In the genomic region with DNA sequence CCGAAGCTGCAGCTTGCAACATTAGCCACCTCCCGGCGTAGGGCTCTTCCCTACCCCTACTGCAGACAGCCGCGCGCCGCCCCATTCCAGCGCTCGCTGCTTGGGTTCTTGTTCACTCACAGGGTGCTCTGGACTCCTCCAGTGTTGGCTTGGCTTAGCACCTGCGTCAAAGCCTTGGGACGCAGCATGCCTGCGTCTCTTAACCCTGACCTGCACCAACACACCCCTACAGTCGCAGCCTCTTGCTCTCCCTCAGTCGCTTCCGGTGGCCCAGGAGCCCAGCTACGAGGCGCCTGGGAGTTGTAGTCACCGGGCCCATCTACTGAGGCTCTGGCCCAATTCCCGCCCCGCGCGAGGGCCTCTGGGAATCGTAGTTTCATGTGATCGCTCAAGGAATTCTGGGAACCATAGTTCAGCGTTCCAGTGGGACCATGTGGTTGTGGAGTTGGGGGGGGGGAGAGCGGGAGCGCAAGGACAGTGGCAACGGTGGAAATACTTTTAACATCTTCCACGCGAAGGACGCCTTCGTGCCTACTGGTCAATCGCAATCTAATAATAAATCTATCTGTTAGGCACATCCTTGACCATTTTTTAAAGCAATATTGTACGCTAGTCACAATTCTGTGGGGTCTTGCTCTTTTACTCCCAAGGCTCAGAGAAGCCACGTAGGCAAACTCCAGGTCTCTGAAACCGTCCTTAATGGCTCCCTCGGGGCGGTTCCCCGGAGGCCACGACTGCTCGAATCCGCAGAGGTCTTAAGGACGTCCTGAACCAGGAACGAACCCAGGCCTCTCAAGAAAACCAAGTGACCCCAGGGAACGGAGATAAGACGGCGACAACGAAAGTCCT, we compare ENCODE assay signal across 8 mouse cellular contexts. TPM values are rescaled to one million over a fixed set of nuclear protein-coding genes. Genes with fewer than 3 reads are reported as not detected.
DNase-seq lines count a peak whose midpoint lies in the region; ATAC-seq lines count a peak whose summit lies in the region.

A gene (minus strand): TSS at position 399 of the 849 bp plus-strand sequence.

- H3K4me1 ChIP-seq in heart, embryonic 14.5 days (ENCODE audit: control insufficient read depth in 2 of 2, insufficient read depth in 2 of 2, low read length in 2 of 2): peaks cover 4 to 20% of the 10 kb centered on the region in 2 experiments
- peaks cover 49% of the 10 kb centered on the region for H3K4me1 ChIP-seq in liver, embryonic 13.5 days (replicated peaks)
- H3K4me1 ChIP-seq in stomach, embryonic 16.5 days (ENCODE audit: control insufficient read depth, insufficient read depth, low read length): peaks cover 20% of the 10 kb centered on the region

- under 1% methylated on average over 48 of the region's 48 CpGs for WGBS in heart, embryonic 14.5 days
- WGBS in liver, embryonic 13.5 days (ENCODE audit: insufficient replicate concordance): under 1% methylated on average over 48 of the region's 48 CpGs
- WGBS in stomach, embryonic 16.5 days: under 1% methylated on average over 48 of the region's 48 CpGs

- peak; percentile 91 for DNase-seq in c-Kit-negative CD71-positive TER-119-positive erythroid progenitor cells, embryonic 14.5 days (ENCODE audit: low read depth, low spot score)
- DNase-seq in fibroblast of lung, adult 2 months (ENCODE audit: low read depth): peak; percentile 96
- DNase-seq in kidney, postnatal 14 days: peak; percentile 99
- peak; percentile 95 for DNase-seq in liver, embryonic 13.5 days
- peak; percentile 96 for DNase-seq in neural tube, embryonic 10.5 days (ENCODE audit: extremely low spot score, low spot score)

- ATAC-seq in CD4-positive, CD25-positive, alpha-beta regulatory T cell, adult 4 months: peak; percentile 91
- ATAC-seq in heart, embryonic 14.5 days (ENCODE audit: insufficient number of reproducible peaks, insufficient read depth, low FRiP score, low read depth): peak; percentile 89
- ATAC-seq in liver, embryonic 13.5 days (ENCODE audit: low read depth): peak; percentile 89
- peak; percentile 90 for ATAC-seq in stomach, embryonic 16.5 days (ENCODE audit: insufficient read depth, low FRiP score)

- H3K36me3 ChIP-seq in heart, embryonic 14.5 days (ENCODE audit: control insufficient read depth, insufficient read depth, low read length): peaks cover 26% of the 10 kb centered on the region
- H3K36me3 ChIP-seq in liver, embryonic 13.5 days: peaks cover 28% of the 10 kb centered on the region
- no peaks in the 10 kb centered on the region; the same call in 1 of the 2 replicates for H3K36me3 ChIP-seq in stomach, embryonic 16.5 days (ENCODE audit: control insufficient read depth, insufficient read depth, low read length)

- peak within 1 kb of the TSS; percentile 95 to 96 for H3K4me3 ChIP-seq in heart, embryonic 14.5 days (ENCODE audit: control insufficient read depth in 1 of 2, insufficient read depth in 1 of 2, low read depth in 1 of 2, low read length in 2 of 2)
- peak within 1 kb of the TSS; percentile 83 for H3K4me3 ChIP-seq in liver, embryonic 13.5 days (replicated peaks)
- H3K4me3 ChIP-seq in stomach, embryonic 16.5 days (replicated peaks; ENCODE audit: low read length): peak within 1 kb of the TSS; percentile 67

- H3K27ac ChIP-seq in heart, embryonic 14.5 days (replicated peaks in 1 of 2; ENCODE audit: control insufficient read depth in 1 of 2, insufficient read depth in 1 of 2, low read depth in 2 of 2, low read length in 2 of 2): peak within 1 kb of the TSS; percentile 99
- H3K27ac ChIP-seq in liver, embryonic 13.5 days: peak within 1 kb of the TSS; percentile 93
- peak within 1 kb of the TSS; percentile 99 for H3K27ac ChIP-seq in stomach, embryonic 16.5 days (ENCODE audit: low read length)

- H3K4me2 ChIP-seq in heart, embryonic 14.5 days (ENCODE audit: low read length): peak within 1 kb of the TSS; percentile 86
- peak within 1 kb of the TSS; percentile 96 for H3K4me2 ChIP-seq in liver, embryonic 13.5 days
- peak within 1 kb of the TSS; percentile 87 for H3K4me2 ChIP-seq in stomach, embryonic 16.5 days (ENCODE audit: low read depth, low read length)

- H3K27me3 ChIP-seq in heart, embryonic 14.5 days (ENCODE audit: control insufficient read depth, insufficient read depth, low read length): no peaks in the 10 kb centered on the region
- H3K27me3 ChIP-seq in liver, embryonic 13.5 days: no peaks in the 10 kb centered on the region
- no peaks in the 10 kb centered on the region for H3K27me3 ChIP-seq in stomach, embryonic 16.5 days (ENCODE audit: control insufficient read depth, insufficient read depth, low read length)

- no peaks in the 10 kb centered on the region for H3K9me3 ChIP-seq in heart, embryonic 14.5 days (ENCODE audit: control insufficient read depth, low read length)
- H3K9me3 ChIP-seq in liver, embryonic 13.5 days (replicated peaks): no peaks in the 10 kb centered on the region
- H3K9me3 ChIP-seq in stomach, embryonic 16.5 days (replicated peaks; ENCODE audit: control insufficient read depth, low read length): no peaks in the 10 kb centered on the region

- H3K9ac ChIP-seq in heart, embryonic 14.5 days (ENCODE audit: low read length): peak within 1 kb of the TSS; percentile 96
- H3K9ac ChIP-seq in liver, embryonic 13.5 days: peak within 1 kb of the TSS; percentile 92
- peak within 1 kb of the TSS; percentile 86 for H3K9ac ChIP-seq in stomach, embryonic 16.5 days (ENCODE audit: low read length)

RNA-seq across cellular contexts. Expression of the gene that starts here (rescaled TPM):
- 100 to 1,000 TPM; 197 to 234 TPM for polyA plus RNA-seq in CD4-positive, CD25-positive, alpha-beta regulatory T cell, adult 4 months (2017; shearing (Covaris generic))
- polyA plus RNA-seq in heart, embryonic 14.5 days (2014; fragmentation: Nextera tagmentation; extraction: Ambion mirVana): 75.6 and 87.5 TPM in 2 replicates
- 88.4 and 95.9 TPM in 2 replicates for polyA plus RNA-seq in liver, embryonic 13.5 days (2015; fragmentation: Nextera tagmentation; extraction: Ambion mirVana)
- polyA plus RNA-seq in stomach, embryonic 16.5 days (2015; fragmentation: Nextera tagmentation; extraction: Ambion mirVana): 188 and 190 TPM in 2 replicates

Comparison
In these comparisons a context has a peak if more than half of its experiments do, and no peak if none do; other contexts are left out.
1. Peak in every context shown above with its lines: DNase-seq, ATAC-seq, H3K4me3 ChIP-seq and H3K27ac ChIP-seq.